9 mouse cellular contexts compared by ENCODE assay signal in genomic region chr1:155091374-155091841, GRCm38 (mm10). TPM values are rescaled to one million over a fixed set of nuclear protein-coding genes. Genes with fewer than 3 reads are reported as not detected.
DNase-seq lines count a peak whose midpoint lies in the region; TF ChIP-seq lines count a peak whose summit lies in the region.
"Had no signal": no experiment of that assay in that cellular context is flagged by ENCODE, and none has a peak within 500 bp of the region (broad histone marks: within the 10 kb centered on the region; RNA-seq: fewer than 3 reads in every experiment).

No protein-coding gene starts in this region.

- no peak for TF ChIP-seq CTCF in thymus, adult 2 months (IDR thresholded peaks at IDR 0.05; ENCODE audit: borderline replicate concordance, control insufficient read depth, extremely low read depth, insufficient read depth, low read length, poor library complexity)

- no peaks in the 10 kb centered on the region for H3K27me3 ChIP-seq in heart, embryonic 10.5 days (ENCODE audit: insufficient read depth, poor library complexity, severe bottlenecking)
- no peaks in the 10 kb centered on the region for H3K27me3 ChIP-seq in thymus, adult 2 months (ENCODE audit: control insufficient read depth, insufficient read depth, low read length)

- TF ChIP-seq POLR2A in thymus, adult 2 months (IDR thresholded peaks at IDR 0.05; ENCODE audit: control insufficient read depth, extremely low read depth, insufficient read depth, low read length, poor library complexity): no peak

- DNase-seq in heart, embryonic 10.5 days (ENCODE audit: low spot score): no peak
- DNase-seq in heart, postnatal 25 days (ENCODE audit: low spot score): no peak
- DNase-seq in thymus, adult 2 months: no peak
- no peak for DNase-seq in thymus, adult 18-20 months
- DNase-seq in left cerebral cortex, postnatal 25 days (ENCODE audit: low spot score in 2 of 2): peak; percentile 50 to 87
- peak; percentile 34 for DNase-seq in skeletal muscle tissue, adult 2 months (ENCODE audit: low read depth, low spot score)
- no peak for DNase-seq in cerebellum, postnatal 14 days
- DNase-seq in thymus, postnatal 36 days: no peak
- DNase-seq: liver, embryonic 13.5 days had no signal

- H3K4me1 ChIP-seq in heart, embryonic 10.5 days: peaks cover 69% of the 10 kb centered on the region
- H3K4me1 ChIP-seq in thymus, adult 2 months (replicated peaks; ENCODE audit: control insufficient read depth, insufficient read depth, low read length): peaks cover 46% of the 10 kb centered on the region

- 84% methylated on average over 7 of the region's 7 CpGs for WGBS in heart, embryonic 10.5 days
- 10% methylated on average over 7 of the region's 7 CpGs for whole genome bisulfite sequencing in thymus, adult 2 months

- peak overlapping the region; percentile 79; the same call in 1 of the 2 replicates for H3K27ac ChIP-seq in heart, embryonic 10.5 days
- H3K27ac ChIP-seq in thymus, adult 2 months (ENCODE audit: control insufficient read depth, insufficient read depth, low read length): peak overlapping the region; percentile 59; the same call in 1 of the 2 replicates
- H3K27ac ChIP-seq: liver, embryonic 13.5 days had no signal

- H3K9me3 ChIP-seq in heart, embryonic 10.5 days: no peaks in the 10 kb centered on the region
- H3K9me3 ChIP-seq: liver, embryonic 13.5 days had no signal

- H3K4me3 ChIP-seq in heart, embryonic 10.5 days: no peak overlapping the region
- no peak overlapping the region for H3K4me3 ChIP-seq in thymus, adult 2 months (ENCODE audit: control insufficient read depth, insufficient read depth, low read length)
- H3K4me3 ChIP-seq: liver, embryonic 13.5 days had no signal

- intact Hi-C loops in heart, postnatal 25 days (cut with DNase I): no loop called here
- intact Hi-C loops in left cerebral cortex, postnatal 25 days (cut with DNase I): no loop called here

- H3K36me3 ChIP-seq in heart, embryonic 10.5 days: no peaks in the 10 kb centered on the region
- no peaks in the 10 kb centered on the region for H3K36me3 ChIP-seq in thymus, adult 2 months (ENCODE audit: control insufficient read depth, insufficient read depth, low read length)
- H3K36me3 ChIP-seq: liver, embryonic 13.5 days had no signal

RNA-seq across cellular contexts. Expression of gene Ier5, which starts 8.0 kb away (rescaled TPM):
- polyA plus RNA-seq in heart, embryonic 10.5 days (2016; fragmentation: Nextera tagmentation; extraction: Ambion mirVana): 3.4 and 8.6 TPM in 2 replicates
- 10 to 100 TPM; 12.7 to 16.5 TPM for total RNA-seq in heart, postnatal 25 days (2021)
- polyA plus RNA-seq in thymus, adult 2 months (2012; rRNA removed): 37.2 and 44.0 TPM in 2 replicates
- 10 to 100 TPM; 45.6 to 62.4 TPM for total RNA-seq in left cerebral cortex, postnatal 25 days (2021)

RNA-seq across cellular contexts. Expression of gene Mr1, which starts 55.2 kb away (rescaled TPM):
- 1.3 and 1.6 TPM in 2 replicates for polyA plus RNA-seq in heart, embryonic 10.5 days (2016; fragmentation: Nextera tagmentation; extraction: Ambion mirVana)
- 1 to 10 TPM; 5.9 to 6.4 TPM for total RNA-seq in heart, postnatal 25 days (2021)
- 33.5 and 37.9 TPM in 2 replicates for polyA plus RNA-seq in thymus, adult 2 months (2012; rRNA removed)
- 1 to 10 TPM; 2.2 to 2.5 TPM for total RNA-seq in left cerebral cortex, postnatal 25 days (2021)

Comparison
In these comparisons a context has a peak if more than half of its experiments do, and no peak if none do; other contexts are left out.
1. DNase-seq: peak in left cerebral cortex, postnatal 25 days (2 of 2) and skeletal muscle tissue, adult 2 months (single experiment); none in heart, embryonic 10.5 days (single experiment), heart, postnatal 25 days (single experiment), thymus, adult 2 months (single experiment), thymus, adult 18-20 months (0 of 2), cerebellum, postnatal 14 days (0 of 2) and thymus, postnatal 36 days (0 of 2).